Mouse (Mus musculus) c-Kit-positive CD71-positive TER-119-positive erythroid progenitor cells, embryonic 14.5 days (primary cell): ENCODE measurements around the gene Tex30.
"Not testable (repeated sequence)": the region's sequence is repeated elsewhere in the genome, so short reads cannot be mapped to it uniquely, and the experiment has no call there.

ENCODE experiments used
- DNase-seq: peaks from one replicate; pipeline ENCODE4 v3.0.0-alpha.2; 2013; ENCODE audit warnings: low spot score

Tex30 gene

GRCm38 (mm10) chr1:44102259-44102717 lies at the start of gene Tex30:
TSS of gene Tex30 (minus strand) at chr1:44102441.
- peak; percentile 94 for DNase-seq

DNA sequence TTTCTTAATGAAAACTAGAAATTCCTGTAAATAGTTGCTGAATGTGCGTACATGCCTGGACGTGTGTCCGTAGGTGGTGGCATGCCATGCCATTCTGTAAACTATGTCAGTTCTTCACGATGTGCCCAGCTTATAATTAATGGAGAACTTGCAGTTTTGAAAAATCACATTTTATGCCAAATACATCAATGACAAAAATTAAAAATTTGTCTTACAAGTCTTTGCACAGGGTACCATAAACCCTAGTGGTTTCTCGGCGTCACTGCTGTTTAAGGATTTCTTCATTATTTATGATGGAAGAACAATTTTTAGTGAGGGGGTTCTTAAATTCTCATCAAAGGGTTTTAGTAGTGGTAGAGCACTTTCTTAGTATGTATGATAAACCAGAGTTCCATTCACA lies 46.5 kb upstream of the Tex30 start:
- DNase-seq, result peak; percentile 33

GRCm38 (mm10) chr1:44147563-44148381 lies 45.5 kb upstream of the Tex30 start, which contains the start of gene Ercc5:
TSS of gene Ercc5 (plus strand) at chr1:44147744.
- DNase-seq, result peak; percentile 86

DNA sequence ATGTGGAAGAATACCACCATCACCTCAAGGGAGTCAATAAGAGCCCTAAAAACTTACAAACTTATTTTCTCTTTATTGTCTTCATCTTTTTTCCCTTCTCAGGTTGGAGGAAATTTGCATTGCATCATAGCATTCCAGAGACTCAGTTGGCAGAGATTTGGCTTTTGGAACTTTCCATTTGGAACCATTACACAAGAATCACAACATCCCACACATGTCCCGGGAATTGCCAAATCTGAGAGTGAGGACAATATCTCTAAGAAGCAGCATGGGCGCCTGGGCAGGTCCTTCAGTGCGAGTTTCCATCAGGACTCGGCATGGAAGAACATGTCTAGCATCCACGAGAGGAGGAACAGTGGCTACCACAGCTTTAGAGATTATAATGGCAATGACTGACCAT lies 40.5 kb upstream of the Tex30 start:
- no peak for DNase-seq

- no peak for DNase-seq
These were observed 38.0 kb upstream of the Tex30 start for GRCm38 (mm10) chr1:44140232-44140631.

DNA sequence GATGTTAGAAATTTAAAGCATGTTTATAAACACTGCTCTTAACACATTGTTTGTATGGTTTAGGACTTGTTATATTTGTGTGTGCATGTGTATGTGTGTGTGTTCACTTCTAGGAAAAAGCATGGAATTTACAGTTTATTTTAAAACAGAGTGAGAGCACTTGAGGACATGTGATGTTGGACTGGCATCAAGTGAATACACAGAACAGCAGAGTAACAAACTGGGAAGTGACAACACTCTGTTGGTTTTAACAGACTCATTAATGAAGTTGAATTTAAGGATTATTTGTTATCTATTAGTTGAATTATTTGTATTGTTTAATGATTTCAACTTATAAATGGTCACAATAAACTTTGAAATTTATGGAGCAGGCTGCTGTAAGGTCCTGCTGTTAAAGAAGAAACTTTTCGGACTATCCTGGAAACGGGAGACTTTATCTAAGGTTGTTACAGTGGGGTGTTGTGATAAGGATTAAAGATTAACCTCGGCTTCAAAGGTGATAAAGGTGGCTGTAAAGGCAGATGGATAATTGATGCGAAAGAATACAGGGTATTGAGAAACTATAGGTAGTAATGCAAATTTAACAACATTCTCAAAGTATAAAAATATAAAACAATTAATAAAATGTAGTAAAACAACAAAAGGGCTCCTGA lies 27.8 kb upstream of the Tex30 start:
- no peak for DNase-seq

- DNase-seq, result no peak
These were observed 23.3 kb upstream of the Tex30 start for GRCm38 (mm10) chr1:44125590-44125989.

DNA sequence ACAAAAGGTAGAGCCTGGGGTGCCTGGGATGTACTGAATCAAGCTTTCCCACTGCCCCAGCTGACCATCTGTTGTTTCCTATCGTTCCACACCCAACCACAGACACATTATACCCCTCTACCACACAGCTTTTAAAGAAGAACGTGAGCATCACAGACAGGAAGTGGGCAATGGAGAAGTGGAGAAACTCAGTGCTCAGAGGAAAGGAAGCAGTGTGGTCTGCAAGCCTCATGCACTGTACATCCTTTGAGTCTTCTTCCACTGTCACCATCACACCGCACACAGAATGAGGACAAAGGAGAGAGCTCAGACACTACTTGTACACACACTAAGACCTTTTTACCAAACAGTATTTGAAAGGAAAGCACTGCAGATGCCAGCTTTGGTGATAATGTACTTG lies 20.0 kb upstream of the Tex30 start:
- no peak for DNase-seq

GRCm38 (mm10) chr1:44120074-44120406 lies 17.8 kb upstream of the Tex30 start:
- DNase-seq, result no peak

DNA sequence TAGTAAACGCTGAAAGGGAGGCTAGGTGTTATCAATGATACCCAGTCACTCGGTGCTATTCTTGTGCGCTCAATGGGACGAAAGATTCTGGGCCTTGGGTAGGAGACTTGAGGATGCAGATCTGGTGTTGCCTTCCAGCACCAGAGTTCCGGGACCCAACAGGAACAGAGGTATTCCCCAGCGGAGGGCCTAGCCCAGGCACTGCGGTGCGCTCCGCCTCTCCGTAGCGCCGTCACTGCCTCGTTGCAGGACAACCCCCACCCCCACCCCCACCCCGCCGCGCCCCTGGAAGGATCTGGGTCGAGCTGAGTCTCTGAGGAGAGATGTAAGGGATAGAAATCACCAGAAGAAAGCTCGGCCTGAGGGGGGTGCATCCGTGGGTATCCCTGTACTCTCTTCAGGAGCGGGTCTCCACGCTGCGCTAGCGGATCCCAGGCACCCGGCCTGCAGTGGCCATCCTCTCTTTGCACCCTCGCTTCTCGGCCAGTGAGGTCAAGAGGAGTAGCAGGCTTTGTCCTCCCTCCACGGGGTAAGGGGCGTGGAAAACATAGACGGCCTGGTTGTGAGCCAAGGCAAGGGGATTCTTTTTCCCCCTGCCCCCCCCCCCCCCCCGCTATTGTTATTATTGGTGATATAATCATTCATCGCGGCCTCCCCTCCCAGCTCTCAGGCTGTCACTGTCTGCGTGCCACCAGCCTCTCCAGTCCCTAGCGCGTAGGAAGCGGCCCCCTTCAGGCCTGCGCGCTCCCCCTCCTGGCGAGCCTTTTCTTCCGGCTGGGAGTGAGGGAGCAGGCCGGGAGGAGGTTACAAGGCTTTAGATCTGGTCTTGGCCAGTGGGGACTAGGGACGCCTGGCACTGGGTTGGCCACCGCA lies 17.2 kb upstream of the Tex30 start:
- peak; percentile 57 for DNase-seq

DNA sequence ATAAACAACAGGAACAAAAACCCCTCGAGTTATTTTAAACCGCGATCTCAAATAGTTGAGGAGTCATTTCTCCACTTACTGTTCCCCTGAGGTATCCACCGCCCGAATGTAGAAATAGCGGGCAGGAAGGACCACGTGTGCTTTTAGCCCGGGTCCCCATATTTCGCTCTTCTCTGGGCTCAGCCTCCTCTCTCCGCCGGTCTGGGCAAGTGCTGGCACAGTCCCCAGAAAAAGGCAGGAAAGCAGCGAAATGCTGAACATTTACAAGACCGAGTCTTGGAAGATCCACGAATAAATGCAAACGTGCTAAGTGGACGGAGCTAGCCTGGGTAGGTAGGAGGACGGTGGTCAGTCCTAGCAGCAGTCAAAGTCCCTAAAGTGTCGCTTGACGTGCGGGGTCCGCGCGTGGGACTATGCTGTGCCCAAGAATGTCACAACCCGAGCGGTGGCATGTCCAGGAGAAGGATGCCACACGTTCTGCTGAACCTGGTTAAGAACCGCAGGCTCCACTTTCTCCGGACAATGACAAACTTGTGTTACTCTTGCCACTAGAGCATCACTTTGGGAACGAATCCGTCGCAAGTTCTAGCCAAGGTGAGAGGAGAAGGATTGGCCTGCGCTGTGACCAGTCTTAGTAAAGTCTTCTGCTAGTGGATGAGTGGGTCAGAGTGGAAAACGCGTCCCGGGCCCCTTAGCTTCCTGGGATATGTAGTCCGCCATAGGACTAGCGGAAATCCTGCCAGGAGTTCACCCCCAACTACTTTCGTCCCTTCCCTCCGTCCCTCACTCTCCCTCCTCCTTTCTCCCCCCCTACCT lies 16.2 kb upstream of the Tex30 start, which contains the start of the genes Kdelc1 and Bivm:
Gene Kdelc1 (minus strand): TSS at position 570 of the 816 bp plus-strand sequence.
Gene Bivm (plus strand): TSS at position 719 of the 816 bp plus-strand sequence.
- peak; percentile 86 for DNase-seq

DNA sequence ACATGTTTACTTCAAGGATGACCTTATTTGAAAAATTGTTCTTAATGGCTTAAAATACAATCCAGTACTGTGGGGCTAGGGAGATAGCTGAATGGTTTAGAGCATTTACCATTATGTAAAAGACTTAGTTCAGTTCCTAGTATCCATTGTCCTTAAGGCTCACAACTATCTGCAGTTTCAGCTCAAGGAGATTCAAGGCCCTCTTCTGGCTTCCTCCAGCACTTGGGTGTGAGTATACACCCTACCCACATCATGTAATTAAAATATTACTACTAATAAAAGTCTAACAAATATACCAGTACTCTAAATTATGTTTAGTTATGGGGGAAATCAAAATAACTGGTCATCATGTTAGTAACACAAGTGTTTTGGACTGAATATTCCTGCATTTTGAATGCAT lies 15.3 kb upstream of the Tex30 start:
- peak; percentile 16 for DNase-seq

DNA sequence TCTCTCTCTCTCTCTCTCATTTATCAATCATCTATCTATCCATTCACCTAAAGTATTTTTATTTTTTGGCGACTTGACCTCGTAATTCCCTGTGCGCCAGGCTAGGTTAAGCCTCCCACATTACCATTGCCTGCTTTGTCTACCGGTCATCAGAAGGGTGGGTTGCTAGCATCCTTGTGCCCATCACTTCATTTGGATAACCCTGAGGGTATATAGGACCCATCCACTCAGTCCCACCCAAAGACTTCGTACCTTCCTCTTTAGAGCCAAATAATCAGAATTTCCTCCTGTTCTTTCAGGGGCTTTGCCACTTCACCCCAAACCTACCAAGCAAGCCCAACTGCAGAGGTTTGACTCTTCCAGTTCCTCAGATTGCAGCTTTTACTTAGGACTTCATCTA lies 698 bp upstream of the Tex30 start:
- peak; percentile 8 for DNase-seq

DNA sequence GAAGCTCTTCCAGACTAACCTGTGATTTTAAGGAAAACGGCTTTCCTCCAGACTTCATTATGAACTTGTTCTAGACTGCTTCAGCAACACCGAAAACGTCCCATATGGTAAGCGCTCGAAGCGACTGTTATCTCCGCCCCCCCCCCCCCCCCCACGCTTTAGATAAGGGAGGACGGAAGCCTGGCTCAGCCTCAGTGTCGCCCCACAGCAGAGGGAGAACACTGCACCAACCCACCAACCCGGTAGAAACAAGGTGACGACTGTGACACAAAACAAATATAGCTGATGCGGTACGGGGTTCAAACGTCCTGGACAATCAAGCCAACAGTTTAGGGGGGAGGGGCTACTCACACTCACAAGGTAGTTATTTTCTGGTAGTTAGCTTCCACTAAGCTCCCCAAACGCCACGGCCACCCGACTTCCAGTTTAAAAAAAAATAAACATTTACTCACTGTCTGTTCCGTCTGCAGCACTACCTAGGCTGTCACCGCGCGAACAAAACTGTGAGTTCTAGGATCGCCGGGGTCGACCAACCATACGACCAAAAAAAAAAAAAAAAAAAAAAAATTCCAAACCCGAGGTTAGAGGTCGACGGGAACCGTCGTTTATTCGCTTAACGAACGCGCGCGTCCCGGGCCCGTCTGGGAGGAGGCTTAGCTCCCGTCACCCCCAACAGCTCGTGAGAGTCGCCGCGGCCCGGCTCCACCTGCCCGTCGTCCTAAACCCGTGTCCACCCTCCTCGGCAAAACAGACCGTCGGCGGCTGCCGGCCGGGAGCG lies 604 bp downstream of the Tex30 start:
- DNase-seq, result peak; percentile 62

DNA sequence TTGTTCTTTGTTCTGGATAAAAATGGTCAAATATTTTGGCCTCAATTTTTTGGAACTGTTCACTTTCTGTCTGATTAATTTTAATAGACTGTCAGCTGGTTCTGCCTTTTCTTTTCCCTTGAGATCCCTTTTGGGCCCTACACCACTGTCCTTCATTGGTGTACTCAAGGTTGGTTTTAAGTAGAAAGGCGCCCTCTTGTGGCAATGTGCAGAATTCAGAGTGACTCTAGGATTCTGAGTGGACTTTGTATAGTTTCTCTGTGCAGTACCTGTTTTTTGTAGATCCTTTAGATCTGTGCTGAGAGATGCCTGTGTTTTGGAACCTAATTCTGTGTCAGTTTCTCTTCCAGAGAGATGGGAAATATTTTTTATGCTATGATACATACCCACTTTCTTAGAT lies 37.6 kb downstream of the Tex30 start:
- DNase-seq, result peak; percentile 53

- no peak for DNase-seq
These were observed 38.8 kb downstream of the Tex30 start for GRCm38 (mm10) chr1:44063439-44063838.

DNA sequence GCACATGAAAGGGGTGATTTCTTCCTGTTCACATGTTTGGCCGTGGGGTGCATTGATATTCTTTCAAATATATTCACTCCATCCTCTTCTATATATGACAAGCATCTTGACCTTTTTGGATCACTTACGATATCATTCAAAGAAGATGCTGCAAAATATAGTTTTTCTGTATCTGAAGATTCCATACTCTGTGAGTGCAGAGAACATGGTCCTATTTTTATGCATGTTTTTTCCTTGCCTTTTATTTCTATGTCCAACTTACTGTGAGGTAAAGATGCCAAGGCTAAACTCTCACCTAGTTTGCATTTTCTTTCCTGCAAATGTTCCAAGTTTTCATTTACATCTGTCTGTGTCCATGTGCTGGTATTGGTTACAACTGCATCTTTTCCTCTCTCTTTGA lies 40.4 kb downstream of the Tex30 start, which contains the start of gene Gm8251:
Gene Gm8251 (minus strand): TSS at position 101 of the 400 bp plus-strand sequence.
- no peak for DNase-seq

DNA sequence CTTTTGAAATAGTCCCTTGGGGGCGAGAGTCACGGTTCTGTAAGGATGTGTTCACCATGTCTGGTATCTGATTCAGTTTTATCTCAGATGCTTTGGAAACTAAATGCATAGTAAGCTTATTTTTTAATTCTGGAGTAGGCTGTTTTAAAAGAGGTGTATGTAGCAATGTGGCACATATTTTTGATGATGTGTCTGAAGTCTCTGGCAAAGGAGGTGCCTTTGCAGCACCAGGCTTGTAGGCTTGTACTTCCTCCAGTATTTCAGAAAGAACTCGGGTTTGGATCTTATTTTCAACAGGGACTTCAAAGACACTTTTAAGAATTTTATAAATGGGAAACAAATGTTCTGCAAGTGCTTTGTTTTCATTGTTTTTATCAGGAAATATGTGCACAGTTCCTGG lies 44.4 kb downstream of the Tex30 start:
- no peak for DNase-seq

- DNase-seq, result no peak
These were observed 55.7 kb downstream of the Tex30 start for GRCm38 (mm10) chr1:44046556-44046955.

- not testable (repeated sequence) for DNase-seq
These were observed 56.6 kb downstream of the Tex30 start for GRCm38 (mm10) chr1:44045689-44046088.

GRCm38 (mm10) chr1:44042555-44042915 lies 59.7 kb downstream of the Tex30 start:
- DNase-seq, result no peak
